Mouse (Mus musculus) lung, postnatal 10 days (tissue): ENCODE measurements around the gene Idh1.
A peak's percentile ranks its signal among the peaks of the same experiment; 100 is the strongest.

ENCODE experiments used
- DNase-seq: peaks from one replicate; pipeline ENCODE4 v3.0.0; 2021

The Idh1 gene

DNA sequence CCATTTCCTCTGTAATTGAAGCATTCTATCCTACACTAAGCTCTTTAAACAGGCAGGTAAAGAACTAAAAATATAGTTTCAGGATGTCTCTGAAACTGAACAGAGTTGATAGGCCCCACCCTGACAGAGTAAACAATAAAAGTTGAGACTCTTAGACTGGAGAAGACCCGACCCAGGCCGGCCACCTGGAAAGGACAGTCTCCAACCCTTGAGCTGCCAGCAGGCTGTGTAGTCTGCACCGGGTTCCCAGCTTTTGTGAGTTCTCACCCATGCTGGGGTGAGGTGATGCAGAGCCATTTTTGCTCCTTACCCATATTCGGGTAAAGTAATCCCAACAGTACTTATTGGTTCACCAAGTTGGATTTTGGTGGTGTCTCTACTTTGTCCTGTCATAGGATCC is 10.1 kb downstream of the Idh1 start:
- DNase-seq = no peak

DNA sequence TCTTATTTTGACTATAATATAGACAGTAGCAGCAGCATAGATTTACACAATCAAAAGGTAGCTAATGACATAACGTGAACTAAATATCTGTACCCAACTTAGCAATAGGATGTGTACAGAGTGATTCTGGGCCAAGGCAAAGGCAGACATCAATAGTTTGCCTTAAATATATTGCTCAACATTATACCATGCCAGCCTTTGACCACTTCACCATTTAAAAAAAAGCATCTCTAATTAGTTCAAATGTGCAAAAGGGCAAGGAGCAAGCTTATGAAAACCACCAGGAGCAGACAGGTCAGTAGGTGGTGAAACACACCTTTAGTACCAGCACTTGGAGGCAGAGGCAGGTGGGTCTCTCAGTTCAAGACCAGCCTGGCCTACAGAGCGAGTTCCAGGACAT is 12.6 kb downstream of the Idh1 start:
- no peak for DNase-seq

DNA sequence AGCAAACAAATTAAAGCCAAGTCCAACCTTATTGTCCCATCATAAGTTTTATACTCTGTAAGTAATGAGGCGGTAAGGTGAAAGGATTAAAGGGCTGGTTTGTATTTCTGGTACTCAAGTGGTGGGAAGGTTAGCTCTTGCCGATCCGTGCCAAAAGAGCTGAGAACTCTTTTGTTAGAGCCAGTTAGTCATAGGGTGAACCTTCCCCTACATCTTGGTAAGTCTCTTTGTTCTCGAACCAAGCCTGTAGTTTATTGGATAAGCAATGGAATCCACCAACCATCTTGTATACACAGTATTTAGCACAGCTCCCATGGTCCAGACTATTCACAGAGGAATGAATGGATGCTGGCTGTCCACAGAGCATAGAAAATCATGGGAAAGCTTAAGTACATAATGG is 14.7 kb downstream of the Idh1 start:
- DNase-seq = no peak

GRCm38 (mm10) chr1:65169947-65170346 is 16.4 kb downstream of the Idh1 start:
- no peak for DNase-seq

DNA sequence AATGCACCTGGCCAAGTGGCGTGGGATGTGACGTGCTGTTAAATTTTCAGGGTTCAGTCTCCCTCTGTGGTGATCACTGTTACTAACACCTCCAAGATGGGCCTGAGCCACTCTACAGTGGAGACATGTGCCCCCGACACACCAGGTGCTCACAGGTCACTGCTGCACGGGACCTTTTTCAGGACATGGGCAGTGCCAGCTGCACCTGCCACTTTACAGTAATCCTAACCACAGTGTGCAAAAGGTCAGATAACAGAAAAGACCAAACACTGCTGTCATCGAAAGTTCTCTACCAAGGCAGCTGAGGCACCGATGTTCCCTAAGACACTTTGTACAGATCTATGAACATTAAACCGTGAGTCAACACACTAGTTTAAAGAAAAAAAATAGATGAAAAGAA is 16.8 kb downstream of the Idh1 start:
- no peak for DNase-seq

DNA sequence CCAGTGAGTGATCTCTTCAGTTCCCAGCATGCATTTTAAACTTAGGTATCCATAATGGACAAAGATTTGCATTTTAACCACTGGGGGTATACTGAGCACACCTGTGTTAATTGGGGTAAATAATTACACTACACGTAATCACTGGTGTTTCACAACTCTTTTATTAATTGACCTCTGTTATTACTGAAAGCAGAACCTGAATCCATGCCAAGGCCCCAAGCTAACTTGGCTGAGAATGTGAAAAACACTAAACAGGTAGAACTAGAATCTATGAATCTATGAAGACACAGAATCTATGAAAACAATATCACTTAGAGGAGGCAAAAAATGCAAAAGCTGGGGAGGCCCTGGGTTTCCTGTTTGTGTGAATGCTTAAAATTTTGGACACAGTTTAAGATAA is 18.8 kb downstream of the Idh1 start:
- no peak for DNase-seq

- DNase-seq = no peak
Observed at GRCm38 (mm10) chr1:65162210-65162609, 24.1 kb downstream of the Idh1 start.

- DNase-seq = no peak
Observed at GRCm38 (mm10) chr1:65156111-65156510, 30.2 kb downstream of the Idh1 start.

GRCm38 (mm10) chr1:65154814-65155213 is 31.5 kb downstream of the Idh1 start:
- peak; percentile 48 for DNase-seq

DNA sequence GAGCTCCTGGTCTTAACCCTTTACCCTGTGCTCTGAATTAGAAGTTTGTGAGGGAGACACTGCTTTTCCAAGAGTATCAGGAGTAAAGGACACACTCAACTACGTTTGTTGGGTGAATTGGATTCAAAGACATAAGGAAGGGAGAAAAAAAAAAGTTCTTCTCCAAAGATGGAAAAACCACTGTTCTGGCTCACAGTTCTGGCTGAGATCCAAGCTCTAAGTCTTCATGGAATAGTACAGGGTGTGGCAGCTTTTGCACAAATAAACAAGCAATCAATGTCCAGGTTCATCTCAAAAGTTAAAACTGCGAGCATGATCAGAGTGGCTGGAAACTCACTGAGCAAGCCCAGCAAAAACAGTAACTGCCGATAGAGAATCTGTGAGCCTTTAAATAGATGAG is 38.3 kb downstream of the Idh1 start:
- DNase-seq = no peak

DNA sequence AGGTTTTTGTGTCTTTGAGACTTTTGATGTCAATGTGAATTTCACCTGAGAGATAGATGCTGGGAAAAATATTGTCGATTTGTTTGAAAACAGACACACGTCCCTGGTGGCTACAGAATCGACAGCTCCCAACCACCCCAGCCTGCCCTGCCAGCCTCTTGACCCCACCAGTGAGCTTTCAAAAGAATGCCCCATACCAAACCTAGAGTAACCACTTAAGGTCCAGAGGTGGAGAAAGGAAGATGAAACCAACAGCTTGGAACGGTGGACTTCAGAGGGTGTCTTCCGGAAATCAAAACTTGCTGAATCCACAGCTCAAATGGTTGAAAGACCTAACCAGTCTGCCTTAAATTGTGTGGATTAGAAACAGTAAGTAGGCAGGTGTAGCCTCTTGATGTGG is 39.0 kb downstream of the Idh1 start:
- no peak for DNase-seq

DNA sequence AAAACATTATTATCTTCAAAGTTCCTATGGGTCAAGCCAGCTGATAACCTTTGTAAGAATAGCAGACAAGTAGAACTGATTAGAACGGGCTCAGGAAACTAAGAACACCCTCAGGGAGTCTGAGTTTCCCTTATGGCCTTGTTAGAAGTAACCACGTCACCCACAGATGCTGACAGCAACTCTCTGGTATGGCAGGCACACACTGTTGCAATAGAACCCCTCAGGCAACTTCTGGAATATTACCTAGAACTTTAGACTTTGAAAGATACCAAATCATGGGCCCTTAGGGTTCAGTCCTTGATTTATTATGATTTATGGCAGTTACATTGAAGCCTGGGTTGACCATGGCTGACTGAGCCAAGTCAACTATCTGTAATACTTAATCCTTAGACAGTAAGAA is 39.7 kb downstream of the Idh1 start:
- DNase-seq = no peak

GRCm38 (mm10) chr1:65144783-65145182 is 41.5 kb downstream of the Idh1 start:
- no peak for DNase-seq

DNA sequence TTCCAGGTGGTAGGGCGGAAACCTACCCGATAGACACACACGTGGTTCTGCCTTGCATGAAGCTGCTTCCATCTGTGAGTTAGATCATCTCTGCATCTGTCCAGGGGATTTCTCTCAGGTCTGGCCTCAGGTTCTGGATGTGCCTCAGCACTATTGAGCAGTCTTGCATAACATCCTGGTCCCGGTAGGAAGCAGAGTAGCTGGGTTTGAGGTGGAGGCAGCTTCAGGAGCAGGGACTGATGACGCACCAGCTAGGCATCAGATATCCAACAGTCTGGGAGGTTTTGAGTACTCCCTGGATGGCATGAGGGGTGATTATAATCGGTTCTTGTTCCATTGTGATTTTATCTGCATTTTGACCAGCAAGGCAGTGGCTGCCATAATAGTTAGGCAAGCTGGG is 48.7 kb downstream of the Idh1 start:
- DNase-seq = no peak

DNA sequence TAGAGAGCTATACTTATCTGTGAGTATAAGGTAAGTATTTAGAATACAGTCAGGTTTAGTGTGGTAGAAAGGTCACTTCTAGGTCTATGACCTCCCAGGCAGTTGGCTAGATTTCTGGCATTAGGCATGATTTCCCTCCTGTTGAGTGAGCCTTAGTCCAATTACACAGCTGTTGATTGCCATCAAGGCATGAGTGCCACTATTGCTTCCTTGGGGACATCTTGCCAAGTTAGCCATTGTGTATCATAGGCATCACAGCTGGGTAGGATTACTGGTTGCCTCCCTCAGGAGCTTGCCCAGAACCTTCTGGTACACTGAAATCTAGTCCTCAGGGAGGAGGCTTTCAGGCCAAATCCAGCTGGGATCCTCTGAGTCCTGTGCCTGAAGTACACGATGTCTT is 53.5 kb downstream of the Idh1 start:
- no peak for DNase-seq

DNA sequence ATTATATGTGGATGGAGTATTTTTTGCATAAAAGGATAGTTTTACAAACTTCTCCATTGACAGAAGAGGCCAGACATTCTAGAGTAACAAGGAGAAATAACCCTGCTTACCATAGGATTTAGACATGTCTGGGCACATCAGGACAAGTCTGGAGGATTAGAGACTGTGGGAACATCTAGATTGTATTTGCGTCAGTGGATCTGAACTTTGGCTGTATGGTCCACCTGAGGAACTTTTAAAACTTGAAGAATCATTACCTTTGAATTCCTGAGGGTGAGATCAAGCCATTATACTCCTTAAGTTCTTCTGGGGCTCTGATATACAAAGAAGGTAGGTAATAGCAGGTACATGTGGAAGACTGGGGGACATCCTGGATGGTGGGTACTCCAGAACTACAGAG is 54.6 kb downstream of the Idh1 start:
- no peak for DNase-seq

- no peak for DNase-seq
Observed at GRCm38 (mm10) chr1:65130226-65130625, 56.1 kb downstream of the Idh1 start.

DNA sequence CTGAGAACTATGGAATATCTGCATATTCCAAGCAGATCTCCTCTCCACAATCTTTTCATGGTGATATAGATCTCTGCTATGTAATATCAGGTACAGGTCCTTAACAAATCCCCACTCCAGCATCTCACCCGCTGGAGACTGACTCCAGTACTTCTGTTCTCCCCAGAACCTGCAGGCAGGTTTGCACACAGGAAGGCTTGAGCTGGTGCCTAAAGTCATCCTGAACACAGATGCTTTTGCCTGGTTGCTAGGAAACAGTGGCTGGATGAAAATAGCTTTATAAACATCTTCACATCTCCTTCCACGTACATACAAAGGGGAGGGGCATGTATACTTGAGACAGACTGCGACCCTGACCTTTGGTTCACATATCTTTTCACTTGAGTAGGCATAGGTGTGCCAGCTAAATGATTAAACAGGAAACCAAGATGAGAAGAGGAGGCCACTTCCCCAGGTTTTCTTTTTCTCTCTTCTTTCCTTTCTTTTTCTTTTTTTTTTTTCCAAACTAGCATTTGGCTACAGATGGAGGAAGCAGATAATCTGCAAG is 56.6 kb downstream of the Idh1 start:
- DNase-seq = no peak

DNA sequence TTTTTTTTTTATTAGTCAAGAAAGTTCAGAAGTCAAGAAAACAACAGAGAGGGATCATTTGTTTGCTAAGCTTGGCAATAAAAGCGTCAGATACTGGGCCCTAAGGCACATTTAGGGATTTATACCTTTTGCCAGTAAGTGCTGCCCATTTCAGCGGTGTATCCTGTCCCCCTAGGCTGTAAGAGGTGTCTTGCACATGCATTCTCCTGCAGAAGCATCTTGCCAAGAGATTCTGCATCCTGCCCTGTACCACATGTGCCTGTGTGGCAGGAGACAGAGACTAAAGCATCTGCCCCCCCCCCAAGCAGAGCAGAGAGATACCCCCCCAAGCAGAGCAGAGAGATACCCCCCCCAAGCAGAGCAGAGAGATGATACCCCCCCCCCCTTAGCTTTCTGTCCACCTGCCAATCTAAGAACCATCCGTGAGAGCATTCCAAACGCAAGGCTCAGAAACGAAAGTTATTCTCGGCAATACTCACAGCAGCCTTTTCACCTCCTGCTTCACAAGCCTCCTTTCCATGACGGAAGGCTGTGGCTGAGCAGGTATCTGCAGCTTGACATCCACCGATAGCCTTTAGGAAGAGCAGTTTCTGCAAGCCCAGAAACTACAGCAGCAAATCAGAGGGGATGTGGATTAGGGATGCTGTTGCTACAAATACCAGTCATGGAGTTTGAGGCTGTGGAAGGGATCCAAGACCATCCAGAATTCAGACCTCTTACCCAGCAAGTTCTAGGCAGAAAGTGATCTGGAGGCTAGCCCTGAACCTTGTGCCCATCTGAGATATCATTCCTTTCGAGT is 63.5 kb downstream of the Idh1 start, which contains the start of gene D630023F18Rik:
D630023F18Rik (minus strand) TSS at position 641 of the 799 bp plus-strand sequence.
- no peak for DNase-seq

DNA sequence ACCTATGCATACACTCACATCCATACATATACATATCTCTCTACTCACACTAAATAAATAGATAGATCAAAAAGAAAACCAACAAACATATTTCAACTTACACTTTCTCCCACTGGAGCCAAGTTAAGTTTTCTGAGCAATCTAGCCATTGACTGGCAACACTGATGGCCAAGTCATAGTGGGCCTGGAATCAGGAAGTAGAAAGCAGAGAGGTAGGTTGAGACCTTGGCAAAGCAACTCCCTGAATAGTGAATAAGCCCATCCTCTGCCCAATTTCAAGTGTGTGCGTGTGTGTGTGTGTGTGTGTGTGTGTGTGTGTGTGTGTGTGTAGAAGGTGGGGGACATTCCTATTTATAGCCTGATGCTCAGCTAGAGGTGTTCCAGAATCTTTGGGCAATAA is 66.9 kb downstream of the Idh1 start, which contains the start of gene Gm28845:
Gm28845 (minus strand) TSS at position 121 of the 400 bp plus-strand sequence.
- no peak for DNase-seq

DNA sequence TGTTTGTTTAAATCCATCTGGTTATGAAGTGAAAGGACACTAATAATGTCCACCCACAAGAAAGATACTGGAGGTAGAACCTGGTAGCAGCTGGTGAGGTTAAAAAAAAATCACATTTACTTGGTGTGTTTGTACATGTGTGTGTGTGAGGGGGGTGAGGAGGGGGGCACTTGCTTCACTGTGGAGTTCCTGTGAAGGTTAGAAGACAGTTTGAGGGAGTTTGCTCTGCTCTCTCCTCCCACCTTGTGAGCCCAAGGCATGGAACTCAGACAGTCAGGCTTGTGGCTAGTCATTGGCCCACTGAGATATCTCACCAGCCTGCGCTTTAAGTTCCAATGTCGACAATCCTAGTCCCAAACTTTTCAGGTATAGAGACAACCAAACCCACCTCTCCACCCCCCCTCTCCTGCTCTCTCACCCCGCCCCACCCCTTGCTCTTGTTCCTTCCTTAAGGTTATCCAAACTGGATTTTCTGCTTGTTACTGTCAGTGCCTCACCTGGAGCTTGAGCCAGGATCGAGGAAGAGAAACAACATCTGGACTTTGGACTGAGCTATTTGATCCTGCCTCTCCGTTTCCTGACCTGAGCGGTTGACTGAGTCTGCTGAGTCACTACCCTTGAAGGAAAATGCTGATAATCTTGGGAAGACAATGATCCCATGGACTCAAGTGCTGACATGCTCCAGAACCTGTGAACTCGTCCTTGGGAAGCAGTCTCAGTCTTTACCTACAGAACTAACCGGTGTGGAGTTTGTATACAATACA is 68.0 kb downstream of the Idh1 start:
- no peak for DNase-seq

- peak; percentile 40 for DNase-seq
Observed at GRCm38 (mm10) chr1:65113536-65114172, 72.6 kb downstream of the Idh1 start.

GRCm38 (mm10) chr1:65112807-65113196 is 73.5 kb downstream of the Idh1 start:
- DNase-seq = peak; percentile 18
